ENCODE assay signal across 7 mouse cellular contexts in genomic region chr5:125215346-125215929, GRCm38 (mm10). TPM values are rescaled to one million over a fixed set of nuclear protein-coding genes. Genes with fewer than 3 reads are reported as not detected.
DNase-seq lines count a peak whose midpoint lies in the region; ATAC-seq and TF ChIP-seq lines count a peak whose summit lies in the region.

No protein-coding gene starts in this region.

- no peak for TF ChIP-seq EP300 in ES-Bruce4 (IDR thresholded peaks at IDR 0.05; ENCODE audit: insufficient read depth, low read depth, low read length)
- no peak for TF ChIP-seq EP300 in heart, postnatal 0 days (IDR thresholded peaks at IDR 0.05; ENCODE audit: low read depth)

- H3K9me3 ChIP-seq in ES-Bruce4 (replicated peaks; ENCODE audit: control insufficient read depth, insufficient read depth, low read length, poor library complexity, severe bottlenecking) = no peaks in the 10 kb centered on the region
- no peaks in the 10 kb centered on the region for H3K9me3 ChIP-seq in embryonic facial prominence, embryonic 15.5 days (replicated peaks)
- no peaks in the 10 kb centered on the region for H3K9me3 ChIP-seq in heart, postnatal 0 days (replicated peaks; ENCODE audit: control insufficient read depth, low read length)
- no peaks in the 10 kb centered on the region for H3K9me3 ChIP-seq in neural tube, embryonic 12.5 days

- no peaks in the 10 kb centered on the region for H3K36me3 ChIP-seq in ES-Bruce4 (ENCODE audit: control insufficient read depth, insufficient read depth, low read length, poor library complexity, severe bottlenecking)
- H3K36me3 ChIP-seq in embryonic facial prominence, embryonic 15.5 days = no peaks in the 10 kb centered on the region
- H3K36me3 ChIP-seq in heart, postnatal 0 days (replicated peaks; ENCODE audit: control insufficient read depth, insufficient read depth, low read length) = no peaks in the 10 kb centered on the region
- H3K36me3 ChIP-seq in neural tube, embryonic 12.5 days = no peaks in the 10 kb centered on the region

- H3K4me1 ChIP-seq in ES-Bruce4 (ENCODE audit: control insufficient read depth, insufficient read depth, low read length) = no peaks in the 10 kb centered on the region
- H3K4me1 ChIP-seq in embryonic facial prominence, embryonic 15.5 days = peaks cover 20% of the 10 kb centered on the region
- H3K4me1 ChIP-seq in heart, postnatal 0 days (ENCODE audit: control insufficient read depth, insufficient read depth) = peaks cover 18% of the 10 kb centered on the region
- peaks cover 33% of the 10 kb centered on the region for H3K4me1 ChIP-seq in neural tube, embryonic 12.5 days

- TF ChIP-seq POLR2A in ES-Bruce4 (IDR thresholded peaks at IDR 0.05; ENCODE audit: insufficient read depth, low read length) = no peak

- H3K27me3 ChIP-seq in ES-Bruce4 (ENCODE audit: control insufficient read depth, insufficient read depth, low read length, poor library complexity, severe bottlenecking) = no peaks in the 10 kb centered on the region
- no peaks in the 10 kb centered on the region for H3K27me3 ChIP-seq in embryonic facial prominence, embryonic 15.5 days
- H3K27me3 ChIP-seq in heart, postnatal 0 days (ENCODE audit: control insufficient read depth, insufficient read depth, low read length) = no peaks in the 10 kb centered on the region
- no peaks in the 10 kb centered on the region for H3K27me3 ChIP-seq in neural tube, embryonic 12.5 days (replicated peaks)

- ATAC-seq in embryonic facial prominence, embryonic 15.5 days (ENCODE audit: insufficient number of reproducible peaks, low FRiP score, low TSS enrichment, low read depth) = no peak
- 0 out of 2 replicates have a peak, but pooled peaks have one; percentile 31 for ATAC-seq in heart, postnatal 0 days (ENCODE audit: insufficient read depth, low read depth)
- ATAC-seq in neural tube, embryonic 12.5 days (ENCODE audit: low FRiP score, low read depth) = no peak

- peak overlapping the region; percentile 50 for H3K4me2 ChIP-seq in embryonic facial prominence, embryonic 15.5 days (replicated peaks)
- peak overlapping the region; percentile 37 for H3K4me2 ChIP-seq in heart, postnatal 0 days (ENCODE audit: low read depth, low read length)
- peak overlapping the region; percentile 53 for H3K4me2 ChIP-seq in neural tube, embryonic 12.5 days (replicated peaks)

- WGBS in embryonic facial prominence, embryonic 15.5 days = 17% methylated on average over 11 of the region's 11 CpGs
- WGBS in heart, postnatal 0 days = 25% methylated on average over 11 of the region's 11 CpGs
- 21% methylated on average over 11 of the region's 11 CpGs for whole genome bisulfite sequencing in neural tube, embryonic 12.5 days

- H3K27ac ChIP-seq in ES-Bruce4 (ENCODE audit: insufficient read depth, low read length) = no peak overlapping the region
- H3K27ac ChIP-seq in embryonic facial prominence, embryonic 15.5 days (replicated peaks) = peak overlapping the region; percentile 92
- peak overlapping the region; percentile 68 for H3K27ac ChIP-seq in heart, postnatal 0 days (ENCODE audit: low read depth)
- peak overlapping the region; percentile 65 for H3K27ac ChIP-seq in neural tube, embryonic 12.5 days

- peak overlapping the region; percentile 41 for H3K9ac ChIP-seq in ES-Bruce4 (ENCODE audit: low read depth, poor library complexity, severe bottlenecking)
- H3K9ac ChIP-seq in embryonic facial prominence, embryonic 15.5 days = peak overlapping the region; percentile 7; the same call in 1 of the 2 replicates
- 0 out of 2 replicates have a peak overlapping the region, but pooled peaks have one; percentile 2 for H3K9ac ChIP-seq in heart, postnatal 0 days (replicated peaks; ENCODE audit: low read depth, low read length)
- peak overlapping the region; percentile 49 for H3K9ac ChIP-seq in neural tube, embryonic 12.5 days

- peak; percentile 90 to 94 for DNase-seq in adrenal gland, adult (ENCODE audit: inconsistent age in 2 of 2, low spot score in 1 of 2)
- no peak for DNase-seq in heart, postnatal 0 days (ENCODE audit: low spot score)
- DNase-seq in kidney, postnatal 14 days = peak; percentile 87
- DNase-seq in thymus, adult 18-20 months = no peak

- 0 out of 2 replicates have a peak overlapping the region, but pooled peaks have one; percentile 24 for H3K4me3 ChIP-seq in ES-Bruce4 (ENCODE audit: low read depth, low read length)
- peak overlapping the region; percentile 25 for H3K4me3 ChIP-seq in embryonic facial prominence, embryonic 15.5 days (replicated peaks)
- H3K4me3 ChIP-seq in heart, postnatal 0 days (ENCODE audit: low read depth, low read length) = no peak overlapping the region; the same call in 1 of the 2 replicates
- peak overlapping the region; percentile 7; the same call in 1 of the 2 replicates for H3K4me3 ChIP-seq in neural tube, embryonic 12.5 days

- TF ChIP-seq CTCF in ES-Bruce4 (IDR thresholded peaks at IDR 0.05; ENCODE audit: low read depth, low read length) = no peak
- no peak for TF ChIP-seq CTCF in heart, postnatal 0 days (IDR thresholded peaks at IDR 0.05; ENCODE audit: low read depth)

RNA-seq across cellular contexts. Expression of gene Ncor2, which starts 36.4 kb away (rescaled TPM):
- polyA plus RNA-seq in ES-Bruce4 (2011; ENCODE audit: insufficient read depth, insufficient read length, low read depth, missing spikeins) = 57.5 and 62.9 TPM in 2 replicates
- polyA plus RNA-seq in embryonic facial prominence, embryonic 15.5 days (2015; fragmentation: Nextera tagmentation; extraction: Ambion mirVana) = 39.3 and 41.8 TPM in 2 replicates
- 21.6 and 73.8 TPM in 2 replicates for total RNA-seq in heart, postnatal 0 days (2014; rRNA removed; ENCODE audit: low replicate concordance)
- 14.3 and 15.5 TPM in 2 replicates for polyA plus RNA-seq in heart, postnatal 0 days (2015; fragmentation: Nextera tagmentation; extraction: Ambion mirVana)
- 36.0 and 36.9 TPM in 2 replicates for polyA plus RNA-seq in neural tube, embryonic 12.5 days (2016; fragmentation: Nextera tagmentation; extraction: Ambion mirVana)

Comparison
In these comparisons a context has a peak if more than half of its experiments do, and no peak if none do; other contexts are left out.
1. DNase-seq: peak in adrenal gland, adult (2 of 2) and kidney, postnatal 14 days (single experiment); none in heart, postnatal 0 days (single experiment) and thymus, adult 18-20 months (0 of 2).
2. Peak in every context shown above with its lines, with median percentiles within 50 percentile points of each other: H3K9ac ChIP-seq and H3K4me2 ChIP-seq.